Mouse (Mus musculus) heart, postnatal 25 days (tissue): ENCODE measurements around the gene Oaf. TPM values are rescaled to one million over a fixed set of nuclear protein-coding genes. Genes with fewer than 3 reads are reported as not detected.
A peak's percentile ranks its signal among the peaks of the same experiment; 100 is the strongest.

ENCODE experiments used
- DNase-seq: peaks from one replicate; pipeline ENCODE4 v3.0.0; 2022; ENCODE audit warnings: low spot score
- intact Hi-C: fragments of 180-260 bp; cut with DNase I; formaldehyde crosslinking; loops from one replicate; pipeline ENCODE4 v1.15.1; 2025
- total RNA-seq, 2 experiments: library from RNA; stranded (reverse); gene quantifications; 2 replicates each; pipeline ENCODE4 v1.2.3; 2021

Gene Oaf
- total RNA-seq, result 10 to 100 TPM in 1 of 2 experiments, 1 to 10 TPM in 1; 9.4 to 14.8 TPM

DNA sequence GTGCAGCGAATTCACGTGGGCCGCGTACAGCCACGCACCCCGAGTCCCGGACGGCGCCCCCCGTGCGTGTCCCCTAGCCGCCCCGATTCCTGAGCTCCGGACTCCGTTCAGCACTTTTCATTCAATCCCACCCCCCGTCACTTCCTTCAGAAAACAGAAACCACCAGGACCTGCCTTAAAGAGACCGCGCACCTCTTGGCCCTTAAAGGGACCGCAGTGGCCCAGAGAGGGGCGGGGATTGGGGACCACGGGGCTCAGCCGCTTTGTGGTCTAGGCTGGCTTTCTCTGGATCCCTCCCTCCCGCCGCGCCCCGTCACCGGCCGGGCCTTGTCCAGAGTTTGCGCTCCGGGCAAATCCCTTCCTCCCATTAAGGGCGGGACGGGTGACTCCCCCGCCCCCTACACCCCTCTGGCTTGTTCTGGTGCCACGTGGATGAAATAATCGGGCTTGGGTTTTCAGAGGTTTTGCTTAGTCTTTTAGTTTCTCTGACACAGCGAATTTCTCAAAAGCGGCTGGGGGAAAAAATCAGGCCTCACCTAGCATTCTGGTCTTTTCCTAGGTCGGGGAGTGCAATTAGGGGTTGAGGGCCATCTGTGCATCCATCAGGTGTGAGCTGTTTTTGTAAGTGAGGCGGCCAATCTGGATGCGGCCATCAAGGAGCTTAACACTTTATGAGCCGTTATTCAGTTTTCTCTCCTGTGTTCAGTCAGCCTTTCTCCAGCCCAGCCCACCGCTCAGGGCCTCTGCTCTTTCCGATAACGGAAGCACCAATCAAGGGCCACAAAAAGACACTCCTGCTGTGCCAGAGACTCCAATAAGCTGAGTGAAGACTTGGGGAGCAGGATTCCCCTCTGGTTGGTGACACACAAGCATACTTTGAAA is at the start of gene Oaf:
Oaf (minus strand) TSS at position 200 of the 882 bp plus-strand sequence.
- intact Hi-C loops, result no loop called here
- peak; percentile 90 for DNase-seq

DNA sequence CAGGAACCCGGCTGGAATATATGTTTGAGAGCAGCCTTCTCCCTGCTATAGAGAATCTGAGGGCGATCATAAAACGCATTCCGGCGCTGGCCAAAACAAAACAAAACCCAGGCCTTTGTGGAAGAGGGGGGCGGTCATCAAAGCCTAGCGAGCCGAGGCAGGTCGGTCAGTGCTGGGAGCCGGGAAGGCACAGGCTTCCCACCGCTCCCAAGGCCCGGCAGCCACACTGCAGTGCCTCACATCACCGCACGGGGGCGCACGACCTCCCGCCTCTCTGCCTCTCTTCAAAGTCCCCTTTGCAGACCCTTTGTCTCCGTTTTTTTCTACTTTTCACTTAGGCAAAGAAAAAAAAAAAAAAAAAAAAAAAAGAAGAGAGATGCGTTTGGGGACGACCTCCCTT is 47.2 kb upstream of the Oaf start:
- no peak for DNase-seq
- intact Hi-C loops, result loop anchor here (10.0 kb wide), 1 partner anchor 282 kb away; no protein-coding TSS in a partner anchor

DNA sequence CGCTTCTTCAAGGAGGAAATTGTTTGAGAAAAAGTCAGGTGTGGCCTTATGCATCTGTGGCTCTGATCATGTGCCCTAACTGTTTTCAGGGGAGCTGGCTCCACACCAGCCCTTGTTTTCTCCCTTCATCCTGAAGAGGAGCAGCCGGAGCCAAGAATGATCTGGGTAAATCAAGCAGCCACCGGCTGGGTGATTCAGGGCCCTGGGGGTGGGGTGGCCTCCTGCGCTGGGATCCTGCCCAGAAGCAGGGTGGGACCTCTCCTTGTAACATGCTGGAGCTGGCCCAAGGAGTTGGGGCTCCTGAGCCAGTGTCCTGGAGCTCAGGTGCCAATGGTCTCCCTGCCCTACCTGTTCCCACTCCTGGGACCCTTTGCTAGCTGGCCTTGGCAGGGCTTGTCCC is 45.6 kb upstream of the Oaf start:
- DNase-seq, result no peak
- intact Hi-C loops, result loop anchor here (10.0 kb wide), 1 partner anchor 280 kb away; no protein-coding TSS in a partner anchor

DNA sequence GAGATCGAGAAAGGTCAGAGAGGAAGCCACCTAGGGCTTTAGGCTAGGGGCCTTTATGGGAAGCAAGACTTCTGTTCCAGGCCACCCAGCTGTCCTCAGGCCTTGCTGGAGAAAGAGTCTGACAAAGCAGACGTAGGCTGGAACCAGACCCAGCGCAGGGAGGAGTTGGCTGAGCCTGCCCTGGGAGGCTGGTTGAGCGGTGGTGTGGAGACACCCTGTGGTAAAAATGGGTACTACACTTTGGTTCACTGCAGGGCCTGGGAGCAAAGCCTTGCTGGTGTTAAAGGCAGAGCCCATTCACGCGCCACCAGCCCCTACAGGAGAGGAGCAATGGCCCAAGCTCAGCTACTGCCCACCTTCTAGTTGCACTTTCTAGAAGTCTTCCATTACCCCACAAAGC is 44.6 kb upstream of the Oaf start:
- DNase-seq, result peak; percentile 62
- intact Hi-C loops, result loop anchor here (1.0 to 10.0 kb wide), 3 partner anchors 63 to 279 kb away; no protein-coding TSS in a partner anchor

DNA sequence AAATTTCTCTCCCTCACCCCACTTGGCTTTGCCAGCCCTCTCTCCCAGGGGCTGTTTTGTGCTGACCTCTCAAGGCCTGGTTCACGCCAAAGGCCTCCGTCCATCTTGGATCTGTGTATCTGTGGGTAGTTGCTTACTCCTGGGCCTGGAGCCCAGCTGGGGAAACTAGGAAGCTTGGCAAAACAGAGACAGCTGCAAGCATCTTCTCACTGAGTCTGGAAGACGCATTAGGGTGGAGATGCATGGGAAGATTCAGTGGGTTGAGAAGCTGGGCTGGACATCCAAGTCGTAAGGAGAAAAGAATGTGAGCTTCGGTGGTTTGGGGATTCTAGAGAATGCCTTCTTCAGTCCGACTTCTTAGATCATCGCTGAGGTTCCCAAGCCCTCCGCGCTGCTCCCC is 34.0 kb upstream of the Oaf start:
- intact Hi-C loops, result loop anchor here (1.0 kb wide), 1 partner anchor 12 kb away; no protein-coding TSS in a partner anchor
- DNase-seq, result no peak

GRCm38 (mm10) chr9:43271761-43272518 is 32.2 kb upstream of the Oaf start:
- DNase-seq, result no peak
- intact Hi-C loops, result no loop called here

DNA sequence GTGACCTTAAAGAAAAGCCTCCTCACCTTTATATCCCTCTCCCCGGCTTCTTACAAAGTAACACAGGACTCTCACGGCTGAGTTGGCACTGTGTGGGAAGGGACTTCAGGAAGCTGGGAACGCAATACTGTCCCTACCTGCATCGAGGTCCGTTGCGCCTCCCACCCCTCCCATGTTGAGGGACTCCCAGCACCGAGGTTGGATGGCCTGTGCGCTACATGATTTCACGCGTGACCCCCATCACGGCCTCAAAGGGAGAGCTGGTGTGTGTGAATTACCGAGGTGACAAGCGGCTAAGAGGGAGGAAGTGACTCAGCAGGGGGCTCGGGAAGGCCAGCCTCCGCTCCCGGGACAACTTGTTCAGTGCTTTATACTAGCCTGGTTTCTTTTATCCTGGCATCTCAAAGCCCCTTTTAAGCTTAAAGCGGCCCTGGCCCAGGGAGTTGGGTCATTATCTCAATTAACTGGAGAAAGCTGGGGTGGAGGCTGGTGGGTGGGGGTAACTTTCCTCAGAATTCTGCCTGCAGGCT is 31.1 kb upstream of the Oaf start:
- intact Hi-C loops, result no loop called here
- DNase-seq, result no peak

DNA sequence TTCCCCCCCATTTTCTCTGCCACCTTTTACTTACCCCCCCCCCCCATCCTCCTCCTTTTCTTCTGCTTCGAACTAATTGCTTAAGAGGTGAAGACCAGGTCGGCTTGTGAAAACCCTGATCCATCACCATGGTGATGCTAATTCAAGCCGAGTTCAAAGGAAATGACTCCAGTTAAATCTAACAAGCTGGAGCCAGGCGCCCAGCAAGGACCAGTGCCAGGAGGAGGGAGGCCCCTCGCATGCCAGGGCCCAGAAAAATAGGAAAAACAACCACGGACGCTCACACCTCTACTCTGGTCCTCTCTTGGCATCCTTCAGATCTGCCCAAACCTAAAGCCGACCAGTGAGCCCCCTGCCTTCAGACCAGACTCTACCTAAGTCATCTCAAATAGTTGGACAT is 29.5 kb upstream of the Oaf start:
- intact Hi-C loops, result loop anchor here (5.0 kb wide), 1 partner anchor 47 kb away; no protein-coding TSS in a partner anchor
- no peak for DNase-seq

DNA sequence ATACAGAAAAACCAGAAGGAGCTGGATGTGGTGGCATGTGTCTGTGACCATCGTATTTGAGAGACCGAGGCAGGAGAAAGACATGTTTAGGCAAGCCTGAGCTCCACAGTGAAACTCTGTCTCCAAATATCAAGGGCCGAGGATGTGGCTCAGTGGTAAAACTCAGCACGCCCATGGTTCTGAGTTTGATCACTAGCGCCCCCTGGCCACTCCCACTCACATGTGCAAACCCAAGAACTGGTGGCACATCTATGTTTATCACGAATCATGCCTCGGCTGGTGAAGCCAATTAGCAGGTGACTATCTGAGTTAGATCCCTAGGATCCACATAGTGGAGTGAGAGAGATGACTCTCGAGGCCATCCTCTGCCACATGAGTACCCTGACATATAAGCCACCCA is 27.6 kb upstream of the Oaf start:
- no peak for DNase-seq
- intact Hi-C loops, result loop anchor here (5.0 kb wide), 1 partner anchor 45 kb away; no protein-coding TSS in a partner anchor

DNA sequence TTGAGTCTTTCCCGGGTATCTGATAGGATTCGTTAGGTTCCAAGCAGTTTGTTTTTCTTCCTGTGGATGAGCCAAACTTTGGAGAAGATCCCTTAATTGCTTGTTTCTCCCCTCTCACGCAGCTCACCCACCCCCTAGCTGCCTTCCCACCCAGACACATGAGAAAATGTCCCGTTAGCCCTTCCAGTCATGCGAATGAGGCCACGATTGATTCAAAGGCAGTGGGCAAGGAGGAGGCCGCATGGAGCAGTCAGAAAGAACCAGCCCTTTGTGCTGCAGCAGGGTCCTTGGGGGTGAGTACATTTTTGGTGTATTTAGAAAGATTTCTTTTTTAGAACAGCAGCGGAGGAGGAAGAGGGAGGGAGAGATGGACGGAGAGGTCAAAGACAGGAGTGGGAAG is 25.5 kb upstream of the Oaf start:
- no peak for DNase-seq
- intact Hi-C loops, result loop anchor here (5.0 kb wide), 1 partner anchor 43 kb away; no protein-coding TSS in a partner anchor

- peak; percentile 70 for DNase-seq
- intact Hi-C loops, result no loop called here
Observed at GRCm38 (mm10) chr9:43263946-43264451, 24.3 kb upstream of the Oaf start.

DNA sequence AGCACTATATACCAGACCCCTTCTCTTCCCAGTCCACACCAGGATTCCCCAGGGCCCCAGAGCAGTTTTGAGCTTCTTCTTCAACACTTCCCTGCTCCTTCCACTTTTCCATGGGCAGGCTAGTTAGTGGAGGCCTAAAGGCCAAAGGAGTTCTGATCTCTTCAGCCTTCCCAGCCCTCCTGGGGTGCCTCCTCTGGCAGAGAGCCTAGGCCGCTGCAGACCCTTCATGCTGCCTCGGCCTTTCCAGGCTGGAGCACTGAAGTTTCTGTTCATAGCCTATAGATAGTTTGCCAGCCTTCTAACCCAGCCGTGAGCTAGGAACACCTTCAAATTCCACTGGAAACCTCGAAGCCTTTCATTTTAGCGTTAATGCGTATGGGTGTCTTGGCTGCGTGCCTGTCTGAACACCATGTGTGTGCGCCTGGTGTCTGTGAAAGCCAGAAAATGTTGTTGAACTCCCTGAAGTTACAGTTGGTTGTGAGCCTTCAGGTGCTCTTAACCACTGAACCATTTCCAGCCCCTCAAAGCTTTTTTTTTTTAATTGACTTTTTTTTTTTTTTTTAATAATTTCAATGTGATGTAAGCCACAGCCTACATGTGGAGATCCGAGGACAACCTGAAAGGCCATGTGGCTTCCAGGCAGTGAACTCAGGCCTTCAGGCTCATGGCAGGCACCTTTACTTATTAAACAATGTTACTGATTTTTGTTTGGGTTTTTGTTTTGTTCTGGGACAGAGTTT is 23.3 kb upstream of the Oaf start:
- DNase-seq, result no peak
- intact Hi-C loops, result no loop called here

DNA sequence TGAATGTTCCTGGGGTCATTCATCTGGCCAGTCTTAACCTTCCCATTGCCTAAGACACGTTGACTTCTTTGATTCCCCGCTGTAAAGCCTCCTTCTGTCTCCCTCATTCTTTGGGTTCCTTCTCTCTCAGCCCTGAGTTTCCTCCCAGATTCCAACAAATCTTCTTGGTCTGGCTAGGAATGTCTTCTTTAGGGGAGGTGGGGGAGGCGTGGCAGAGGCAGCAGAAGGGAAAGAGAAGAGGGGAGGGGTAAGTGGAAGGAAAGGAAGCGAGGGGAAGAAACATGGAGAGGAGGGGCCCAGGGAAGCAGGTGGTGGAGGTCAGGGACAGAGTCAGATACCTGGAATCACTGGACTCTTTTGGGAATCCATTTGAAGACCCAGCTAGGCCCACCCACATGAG is 22.7 kb upstream of the Oaf start:
- no peak for DNase-seq
- intact Hi-C loops, result no loop called here

DNA sequence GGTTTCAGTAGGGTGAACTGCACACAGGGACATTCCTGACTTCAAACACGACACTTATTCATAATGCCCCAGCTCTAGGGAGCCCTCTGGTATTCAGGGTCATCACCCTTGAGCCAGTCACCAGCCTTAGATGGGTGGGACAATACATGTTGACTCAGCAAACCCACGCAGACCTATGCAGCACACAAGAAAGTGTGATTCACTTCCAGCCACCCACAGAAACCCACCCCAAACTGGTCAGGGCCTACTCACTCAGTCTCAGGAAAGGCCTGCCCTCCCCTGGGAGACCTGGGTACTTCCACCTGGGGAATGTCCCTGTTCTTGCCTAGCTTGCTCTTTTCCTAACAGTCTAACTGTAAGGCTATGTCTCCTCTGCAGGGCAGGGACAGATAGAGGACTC is 22.2 kb upstream of the Oaf start:
- DNase-seq, result no peak
- intact Hi-C loops, result loop anchor here (1.0 kb wide), 1 partner anchor 11 kb away; no protein-coding TSS in a partner anchor

GRCm38 (mm10) chr9:43261124-43261907 is 21.6 kb upstream of the Oaf start:
- intact Hi-C loops, result loop anchor here (1.0 kb wide), 1 partner anchor 12 kb away; no protein-coding TSS in a partner anchor
- no peak for DNase-seq

DNA sequence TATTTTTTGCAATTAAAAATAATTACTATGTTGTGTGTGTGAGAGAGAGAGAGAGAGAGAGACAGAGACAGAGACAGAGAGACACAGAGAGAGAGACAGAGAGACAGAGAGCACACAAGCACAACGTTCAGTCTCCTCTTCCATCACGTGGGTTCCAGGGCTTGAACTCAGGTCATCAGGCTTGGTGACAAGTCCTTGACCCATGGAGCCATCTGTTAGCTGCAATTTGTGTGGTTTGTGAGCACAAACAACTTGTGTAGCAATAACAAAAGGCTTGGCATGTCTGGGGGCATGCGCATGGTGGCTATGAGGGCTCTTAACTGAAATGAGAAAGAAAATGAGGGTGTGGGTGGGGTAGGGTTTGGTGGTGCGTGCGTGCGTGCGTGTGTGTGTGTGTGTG is 20.9 kb upstream of the Oaf start:
- no peak for DNase-seq
- intact Hi-C loops, result loop anchor here (1.0 kb wide), 1 partner anchor 13 kb away; no protein-coding TSS in a partner anchor

DNA sequence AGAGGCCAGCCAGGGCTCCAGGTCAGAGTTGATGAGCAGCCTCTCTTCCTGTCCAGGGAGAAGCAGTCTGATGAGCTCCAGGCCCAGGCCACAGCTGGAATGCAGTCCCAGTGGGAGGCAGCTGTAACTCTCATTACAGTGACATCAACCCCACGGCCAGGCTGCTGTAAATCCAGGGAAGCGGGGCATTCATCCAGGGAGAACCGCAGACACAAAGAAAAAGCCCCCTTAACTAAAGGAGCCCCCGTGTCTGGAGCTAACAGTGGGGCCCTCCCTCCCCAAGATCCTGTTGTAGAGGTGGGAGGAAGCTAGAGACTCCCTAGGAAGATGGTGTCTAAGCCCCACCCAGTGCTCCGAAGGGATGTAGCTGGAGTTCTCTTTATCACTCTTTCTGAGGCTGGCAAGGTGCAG is 13.6 kb upstream of the Oaf start:
- DNase-seq, result peak; percentile 51
- intact Hi-C loops, result no loop called here

DNA sequence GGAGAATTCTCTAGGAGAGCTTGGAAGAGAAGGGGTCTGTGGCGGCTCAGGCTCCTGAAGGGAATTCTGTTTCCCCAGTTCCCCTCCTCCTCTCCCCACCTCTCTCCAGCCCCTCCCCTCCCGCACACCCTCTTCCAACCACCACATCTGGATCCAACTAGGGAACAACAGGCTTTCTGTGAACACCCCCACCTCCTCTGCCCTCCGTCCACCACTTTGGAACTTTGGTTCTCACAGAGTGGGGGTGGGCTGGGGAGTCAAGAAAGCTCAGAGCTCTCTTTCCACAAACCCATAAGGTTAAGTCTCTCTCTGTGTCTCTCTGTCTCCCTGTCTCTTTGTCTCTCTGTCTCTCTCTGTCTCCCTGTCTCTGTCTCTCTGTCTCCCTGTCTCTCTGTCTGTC is 13.1 kb upstream of the Oaf start:
- DNase-seq, result no peak
- intact Hi-C loops, result no loop called here

- intact Hi-C loops, result no loop called here
- no peak for DNase-seq
Observed at GRCm38 (mm10) chr9:43251786-43252185, 12.1 kb upstream of the Oaf start.
